Mouse (Mus musculus) heart, embryonic 16.5 days (tissue): ENCODE measurements around the gene Mef2c. TPM values are rescaled to one million over a fixed set of nuclear protein-coding genes. Genes with fewer than 3 reads are reported as not detected.
A peak's percentile ranks its signal among the peaks of the same experiment; 100 is the strongest.

ENCODE experiments used
- ATAC-seq: fragments of 200-750 bp; cut with Nextera tagmentation; replicated peaks from 2 replicates; pipeline ENCODE4 v1.8.0; 2017; ENCODE audit warnings: moderate number of reproducible peaks; ENCODE audit not compliant: insufficient read depth, low FRiP score; ENCODE audit errors: extremely low read depth
- H3K27ac ChIP-seq: fragments of 300-500 bp; sonication (generic); 2 replicates; pipeline ENCODE4 v1.5.1; 2014; ENCODE audit warnings: mild to moderate bottlenecking, low read length, control low read depth, moderate library complexity
- H3K27me3 ChIP-seq: fragments of 300-500 bp; sonication (generic); 2 replicates; pipeline ENCODE4 v1.6.1; 2014; ENCODE audit warnings: low read length, mixed read lengths; ENCODE audit not compliant: control insufficient read depth, insufficient read depth
- H3K36me3 ChIP-seq: fragments of 300-500 bp; sonication (generic); 2 replicates; pipeline ENCODE4 v1.6.1; 2014; ENCODE audit not compliant: control insufficient read depth, insufficient read depth
- H3K4me1 ChIP-seq: fragments of 300-500 bp; sonication (generic); 2 replicates; pipeline ENCODE4 v1.6.1; 2014; ENCODE audit warnings: low read length, mixed read lengths; ENCODE audit not compliant: control insufficient read depth, insufficient read depth
- H3K4me2 ChIP-seq: fragments of 300-500 bp; sonication (generic); 2 replicates; pipeline ENCODE4 v1.6.1; 2014; ENCODE audit warnings: low read depth, mild to moderate bottlenecking, control low read depth, low read length
- H3K4me3 ChIP-seq: fragments of 300-500 bp; sonication (generic); 2 replicates; pipeline ENCODE4 v1.5.1; 2014; ENCODE audit warnings: mild to moderate bottlenecking, control low read depth, low read length
- H3K9ac ChIP-seq: fragments of 300-500 bp; sonication (generic); 2 replicates; pipeline ENCODE4 v1.6.1; 2014; ENCODE audit warnings: low read length, control low read depth
- H3K9me3 ChIP-seq: fragments of 300-500 bp; sonication (generic); replicated peaks from 2 replicates; pipeline ENCODE4 v1.6.1; 2016; ENCODE audit warnings: low read length; ENCODE audit not compliant: control insufficient read depth
- WGBS: fragments of 180-500 bp; shearing (Covaris S2); extraction: QIAGEN DNeasy Blood & Tissue Kit; methylation state at CpG from one replicate; pipeline ENCODE4 v1.1.7; 2014; 5-methylcytosine and 5-hydroxymethylcytosine counted together
- polyA plus RNA-seq: library from polyadenylated mRNA; unstranded; fragments of >200 nt; fragmentation: Nextera tagmentation; extraction: Ambion mirVana; gene quantifications from 2 replicates; pipeline ENCODE4 v1.2.1, GENCODE M21; 2015

The Mef2c gene
- polyA plus RNA-seq, result 89.6 and 116 TPM in 2 replicates

GRCm38 (mm10) chr13:83503919-83504318 lies at the start of gene Mef2c:
Gene Mef2c (plus strand): TSS chr13:83504034.
- H3K36me3 ChIP-seq, result no peaks in the 10 kb centered on the region
- H3K27ac ChIP-seq, result no peak within 1 kb of the TSS
- H3K27me3 ChIP-seq, result no peaks in the 10 kb centered on the region
- 91% methylated on average over 7 of the region's 7 CpGs for WGBS
- H3K4me2 ChIP-seq, result no peak within 1 kb of the TSS
- no peak within 1 kb of the TSS for H3K4me3 ChIP-seq
- H3K9me3 ChIP-seq, result no peaks in the 10 kb centered on the region
- ATAC-seq, result no peak
- H3K4me1 ChIP-seq, result no peaks in the 10 kb centered on the region
- H3K9ac ChIP-seq, result no peak within 1 kb of the TSS

GRCm38 (mm10) chr13:83458729-83459128 lies 45.1 kb upstream of the Mef2c start:
- no peaks in the 10 kb centered on the region for H3K9me3 ChIP-seq
- H3K4me2 ChIP-seq, result no peak overlapping the region
- H3K9ac ChIP-seq, result no peak overlapping the region
- ATAC-seq, result no peak
- no peak overlapping the region for H3K27ac ChIP-seq
- no peaks in the 10 kb centered on the region for H3K27me3 ChIP-seq
- no peaks in the 10 kb centered on the region for H3K36me3 ChIP-seq
- H3K4me3 ChIP-seq, result no peak overlapping the region
- no peaks in the 10 kb centered on the region for H3K4me1 ChIP-seq

DNA sequence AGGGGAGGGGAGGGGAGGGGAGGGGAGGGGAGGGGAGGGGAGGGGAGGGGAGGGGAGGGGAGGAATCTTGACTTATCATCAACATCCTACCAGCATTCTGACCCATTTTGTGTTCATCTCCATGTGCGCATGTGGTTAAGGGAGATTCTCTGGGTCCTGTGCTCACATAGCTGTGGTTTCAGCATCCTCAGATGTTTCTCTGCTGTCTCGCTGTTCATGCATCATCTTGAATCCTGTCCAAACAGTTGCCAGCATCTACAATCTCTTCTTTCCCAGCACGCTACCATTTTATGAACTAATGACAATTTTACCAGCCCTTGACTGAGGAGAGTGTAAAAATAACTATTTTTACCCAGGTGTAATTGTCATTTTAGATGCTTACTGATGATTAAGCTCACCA lies 44.2 kb upstream of the Mef2c start:
- Histone ChIP-seq H3K27me3 (no peaks in the 10 kb centered on the region), H3K36me3 (no peaks in the 10 kb centered on the region), H3K4me3 (no peak overlapping the region), H3K9me3 (no peaks in the 10 kb centered on the region), H3K9ac (no peak overlapping the region), H3K27ac (no peak overlapping the region), H3K4me2 (no peak overlapping the region), H3K4me1 (no peaks in the 10 kb centered on the region)
- WGBS, result 86% methylated on average over 3 of the region's 3 CpGs
- no peak for ATAC-seq

DNA sequence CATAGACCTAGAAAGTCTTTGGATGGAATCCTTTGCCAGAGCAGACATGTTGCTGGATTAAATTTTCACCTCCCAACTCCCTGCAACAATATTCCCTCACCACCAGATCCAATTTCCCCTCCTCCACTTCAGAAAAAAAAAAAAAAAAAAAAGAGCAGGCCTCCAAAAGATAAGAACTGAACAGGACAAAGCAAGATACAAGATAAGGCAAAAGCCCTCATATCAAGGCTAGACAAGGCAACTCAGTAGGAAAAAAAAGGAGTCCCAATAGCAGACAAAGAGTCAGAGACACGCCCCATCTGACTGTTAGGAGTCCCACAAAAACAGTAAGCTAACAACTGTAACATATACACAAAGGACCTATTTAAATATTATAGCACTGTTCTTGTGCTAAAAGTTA lies 43.2 kb upstream of the Mef2c start:
- WGBS, result 73% methylated on average over 1 of the region's 1 CpGs
- no peak for ATAC-seq
- Histone ChIP-seq H3K4me1 (no peaks in the 10 kb centered on the region), H3K27ac (no peak overlapping the region), H3K27me3 (no peaks in the 10 kb centered on the region), H3K9ac (no peak overlapping the region), H3K36me3 (no peaks in the 10 kb centered on the region), H3K4me3 (no peak overlapping the region), H3K4me2 (no peak overlapping the region), H3K9me3 (no peaks in the 10 kb centered on the region)

GRCm38 (mm10) chr13:83461556-83461955 lies 42.3 kb upstream of the Mef2c start:
- ATAC-seq, result no peak
- no peaks in the 10 kb centered on the region for H3K36me3 ChIP-seq
- H3K27ac ChIP-seq, result no peak overlapping the region
- 90% methylated on average over 2 of the region's 2 CpGs for WGBS
- no peak overlapping the region for H3K9ac ChIP-seq
- no peak overlapping the region for H3K4me2 ChIP-seq
- no peaks in the 10 kb centered on the region for H3K27me3 ChIP-seq
- H3K4me3 ChIP-seq, result no peak overlapping the region
- H3K4me1 ChIP-seq, result no peaks in the 10 kb centered on the region
- H3K9me3 ChIP-seq, result no peaks in the 10 kb centered on the region

DNA sequence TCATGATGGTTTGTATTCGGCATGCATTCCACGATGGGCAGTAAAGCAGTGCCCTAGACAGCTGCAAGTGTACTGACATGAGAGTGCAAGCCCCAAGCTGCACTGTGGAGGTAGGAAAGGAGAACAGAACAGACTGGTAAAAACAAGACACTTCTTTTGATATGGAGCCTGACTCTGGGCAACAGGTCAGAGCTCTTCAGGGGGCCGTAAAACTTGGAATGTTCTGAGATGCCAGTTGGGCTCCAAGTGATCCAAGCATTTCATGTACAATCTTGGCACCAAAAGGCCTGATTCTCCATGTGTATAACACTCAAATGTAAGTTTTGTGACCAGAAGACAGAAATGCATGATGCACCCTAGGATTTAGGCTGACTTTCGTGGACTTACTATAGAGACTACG lies 37.1 kb upstream of the Mef2c start:
- H3K27me3 ChIP-seq, result no peaks in the 10 kb centered on the region
- H3K27ac ChIP-seq, result no peak overlapping the region
- H3K9ac ChIP-seq, result no peak overlapping the region
- 81% methylated on average over 5 of the region's 5 CpGs for WGBS
- no peaks in the 10 kb centered on the region for H3K36me3 ChIP-seq
- no peak overlapping the region for H3K4me3 ChIP-seq
- no peaks in the 10 kb centered on the region for H3K4me1 ChIP-seq
- no peak overlapping the region for H3K4me2 ChIP-seq
- no peak for ATAC-seq
- H3K9me3 ChIP-seq, result no peaks in the 10 kb centered on the region

- Histone ChIP-seq H3K9me3 (no peaks in the 10 kb centered on the region), H3K4me3 (no peak overlapping the region), H3K9ac (no peak overlapping the region), H3K27me3 (no peaks in the 10 kb centered on the region), H3K4me1 (no peaks in the 10 kb centered on the region), H3K27ac (no peak overlapping the region), H3K4me2 (no peak overlapping the region), H3K36me3 (no peaks in the 10 kb centered on the region)
- no peak for ATAC-seq
- WGBS, result 45% methylated on average over 3 of the region's 3 CpGs
Measured at GRCm38 (mm10) chr13:83468794-83469193, 35.0 kb upstream of the Mef2c start.

DNA sequence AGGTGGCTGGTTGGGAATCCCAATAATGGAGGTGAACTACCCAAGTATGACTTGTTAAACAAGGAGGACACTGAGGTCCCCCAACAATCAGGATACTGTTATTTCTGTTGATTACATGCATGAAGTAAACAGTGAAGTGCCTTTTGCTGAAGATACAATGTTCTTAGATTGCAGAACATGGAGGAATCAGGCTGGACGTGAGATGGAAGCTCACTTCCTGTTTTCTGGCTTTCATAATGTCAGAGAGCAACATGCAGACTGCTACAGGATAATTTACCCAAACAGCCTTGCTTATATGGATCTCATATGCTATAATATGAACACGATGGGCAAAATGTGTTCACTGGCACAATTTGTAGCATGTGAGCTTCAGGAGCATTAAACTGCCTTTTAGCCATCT lies 30.1 kb upstream of the Mef2c start:
- WGBS, result 74% methylated on average over 2 of the region's 2 CpGs
- H3K4me1 ChIP-seq, result no peaks in the 10 kb centered on the region
- no peak for ATAC-seq
- H3K27ac ChIP-seq, result no peak overlapping the region
- H3K9ac ChIP-seq, result no peak overlapping the region
- no peak overlapping the region for H3K4me2 ChIP-seq
- no peaks in the 10 kb centered on the region for H3K36me3 ChIP-seq
- no peak overlapping the region for H3K4me3 ChIP-seq
- H3K9me3 ChIP-seq, result no peaks in the 10 kb centered on the region
- H3K27me3 ChIP-seq, result no peaks in the 10 kb centered on the region

- H3K9me3 ChIP-seq, result no peaks in the 10 kb centered on the region
- H3K4me3 ChIP-seq, result no peak overlapping the region
- H3K27me3 ChIP-seq, result no peaks in the 10 kb centered on the region
- H3K4me1 ChIP-seq, result peaks cover 11% of the 10 kb centered on the region
- no peak overlapping the region for H3K9ac ChIP-seq
- no peak for ATAC-seq
- H3K36me3 ChIP-seq, result no peaks in the 10 kb centered on the region
- no peak overlapping the region for H3K27ac ChIP-seq
- 57% methylated on average over 3 of the region's 3 CpGs for WGBS
- H3K4me2 ChIP-seq, result no peak overlapping the region
Measured at GRCm38 (mm10) chr13:83480388-83480787, 23.4 kb upstream of the Mef2c start.

DNA sequence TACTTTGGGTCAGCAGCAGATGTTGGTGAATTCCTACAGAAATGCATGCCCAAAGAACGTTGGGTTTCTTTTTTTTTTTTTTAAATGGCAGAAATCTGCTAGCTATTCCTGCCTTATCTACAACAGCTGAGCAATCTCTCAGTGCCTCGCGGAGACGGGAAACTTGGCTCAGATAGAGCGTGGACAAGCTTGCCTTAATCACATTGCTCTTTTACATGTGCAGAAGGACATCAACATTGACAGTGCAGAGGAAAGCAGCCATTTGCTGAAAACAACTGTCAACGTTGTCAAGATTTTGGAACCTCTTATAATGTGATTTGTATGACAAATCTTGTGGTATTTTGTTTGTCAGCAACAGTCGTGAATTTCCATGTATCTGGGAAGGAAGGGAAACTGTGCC lies 22.5 kb upstream of the Mef2c start:
- peaks cover 11% of the 10 kb centered on the region for H3K4me1 ChIP-seq
- no peak for ATAC-seq
- H3K4me3 ChIP-seq, result no peak overlapping the region
- H3K27me3 ChIP-seq, result no peaks in the 10 kb centered on the region
- no peak overlapping the region for H3K9ac ChIP-seq
- 18% methylated on average over 7 of the region's 7 CpGs for WGBS
- H3K4me2 ChIP-seq, result peak overlapping the region; percentile 3
- H3K9me3 ChIP-seq, result no peaks in the 10 kb centered on the region
- no peaks in the 10 kb centered on the region for H3K36me3 ChIP-seq
- peak overlapping the region; percentile 48 for H3K27ac ChIP-seq
